Mouse (Mus musculus) granulocyte monocyte progenitor cell, adult 5-6 weeks (primary cell): ENCODE data around the gene Rbm47. TPM values are rescaled to one million over a fixed set of nuclear protein-coding genes. Genes with fewer than 3 reads are reported as not detected.

Experiments used
- ATAC-seq: replicated peaks from 2 replicates; pipeline ENCODE4 v1.8.0; 2016; ENCODE audit warnings: mild to moderate bottlenecking, moderate TSS enrichment, inconsistent platforms; ENCODE audit not compliant: poor library complexity, severe bottlenecking
- total RNA-seq, 2 experiments: library from RNA; stranded (forward) in 1 of 2; stranded (reverse) in 1 of 2; fragments of 200-712, 200-1000 nt in 1 of 2; fragments of >200 nt in 1 of 2; fragmentation: Nextera tagmentation in 1 of 2; gene quantifications; 2 replicates each; pipeline ENCODE4 v1.2.3; 2014 to 2017

The Rbm47 gene
- total RNA-seq, 2 experiments from 2014 or later: 3.2 to 8.9 TPM

- no peak for ATAC-seq
These were observed 99.2 kb downstream of the Rbm47 start for GRCm38 (mm10) chr5:66073604-66074164.

DNA sequence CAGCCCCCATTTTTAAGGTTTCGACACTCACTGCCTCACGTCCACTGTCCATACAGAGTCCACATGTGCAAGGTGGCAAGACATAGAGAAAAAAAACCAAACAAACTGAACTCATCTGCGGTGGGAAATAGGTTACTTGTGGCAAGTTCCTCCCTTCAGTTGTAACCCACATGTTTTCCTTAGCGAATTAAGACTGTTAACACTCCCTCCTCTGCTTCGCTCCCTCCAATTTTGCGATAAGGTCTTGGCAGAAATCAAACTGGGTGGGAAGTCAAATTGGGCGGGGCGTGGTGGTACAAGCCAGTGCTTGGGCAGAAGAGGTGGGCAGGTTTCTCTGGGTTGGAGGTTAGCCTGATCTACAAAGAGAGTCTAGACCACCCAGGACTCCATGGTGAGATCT is 101.2 kb downstream of the Rbm47 start:
- peak; percentile 8; the same call in 1 of the 2 replicates for ATAC-seq

- no peak for ATAC-seq
These were observed 102.6 kb downstream of the Rbm47 start for GRCm38 (mm10) chr5:66070350-66070749.

GRCm38 (mm10) chr5:66069470-66070144 is 103.3 kb downstream of the Rbm47 start:
- ATAC-seq: peak; percentile 63

GRCm38 (mm10) chr5:66069133-66069469 is 103.8 kb downstream of the Rbm47 start:
- ATAC-seq: no peak

DNA sequence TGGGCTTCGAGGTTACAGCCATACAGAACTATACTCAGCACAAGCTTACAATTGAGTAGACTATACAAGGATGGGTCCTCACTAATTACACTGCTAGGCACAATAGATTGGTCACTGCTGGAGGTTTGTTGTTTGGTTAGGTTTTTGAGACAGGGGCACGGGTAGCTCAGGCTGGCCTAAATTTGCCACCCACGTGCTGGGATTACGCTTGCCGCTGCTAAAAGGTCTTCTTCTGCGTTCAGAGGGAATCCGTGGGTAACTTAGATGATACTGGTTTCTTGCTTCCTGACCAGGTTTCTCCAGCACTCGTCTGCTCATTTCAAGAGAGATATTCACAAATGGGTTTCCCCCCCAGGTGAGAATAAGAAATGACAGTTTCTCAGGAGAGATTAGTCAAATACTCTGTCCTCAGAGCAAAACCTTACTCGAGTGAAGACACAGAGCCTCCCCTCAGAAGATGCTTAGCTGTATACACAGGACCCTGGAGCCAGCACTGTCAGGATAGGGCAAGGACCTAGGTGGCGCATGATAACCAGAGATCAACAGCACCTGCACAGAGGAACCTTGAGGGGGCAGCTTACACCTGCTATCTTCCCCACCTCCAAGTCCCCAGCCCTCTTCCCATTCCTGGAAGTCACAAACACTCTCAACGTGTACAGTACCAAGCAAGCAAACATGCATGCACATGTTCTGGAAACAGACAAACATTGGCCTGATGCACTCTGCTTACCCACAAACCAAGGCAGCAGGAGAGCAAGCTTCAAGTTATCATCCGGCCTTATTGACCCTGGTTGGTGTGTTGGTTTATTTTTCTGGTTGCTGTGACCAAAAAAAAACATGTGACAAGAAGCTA is 104.6 kb downstream of the Rbm47 start:
- no peak for ATAC-seq

DNA sequence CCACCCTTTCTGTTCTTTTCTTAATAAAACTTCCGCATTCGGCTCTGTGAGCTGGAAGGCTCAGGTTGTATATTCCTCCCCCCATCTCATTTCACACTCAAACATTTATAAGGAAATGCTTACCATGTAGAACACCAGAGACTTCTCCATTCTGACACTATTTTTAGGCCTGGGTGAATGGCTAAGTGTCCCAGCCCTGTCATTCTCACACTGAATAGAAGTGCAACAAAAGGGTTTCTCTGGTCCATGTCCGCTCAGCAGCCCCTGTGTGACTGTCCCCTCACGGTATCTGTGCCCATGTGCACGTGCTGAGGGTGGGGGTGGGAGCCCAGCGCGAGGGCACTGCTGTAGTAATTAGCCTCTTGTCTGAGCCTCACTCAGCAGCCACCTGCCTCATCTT is 105.7 kb downstream of the Rbm47 start:
- ATAC-seq: peak; percentile 65

- no peak for ATAC-seq
These were observed 110.0 kb downstream of the Rbm47 start for GRCm38 (mm10) chr5:66062930-66063220.

GRCm38 (mm10) chr5:66062046-66062929 is 110.6 kb downstream of the Rbm47 start:
- peak; percentile 54 for ATAC-seq

DNA sequence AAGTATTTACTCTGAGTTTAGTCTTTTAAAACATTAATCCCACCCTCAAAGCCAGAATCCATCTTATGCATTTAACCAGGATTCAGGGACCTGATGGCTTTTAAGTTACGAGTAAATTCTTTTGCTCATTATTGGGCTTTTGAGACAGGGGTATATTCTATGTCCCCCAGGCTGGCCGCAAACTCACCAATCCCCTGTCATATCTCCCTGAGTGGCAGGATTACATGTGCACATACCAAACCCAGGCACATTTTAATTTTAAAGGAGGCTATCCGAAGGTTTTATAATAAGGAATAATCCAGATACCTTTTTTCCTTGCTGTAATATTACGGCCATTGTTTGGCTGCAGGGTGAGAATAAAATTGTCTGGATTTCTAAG is 111.3 kb downstream of the Rbm47 start:
- ATAC-seq: no peak

- ATAC-seq: no peak
These were observed 114.1 kb downstream of the Rbm47 start for GRCm38 (mm10) chr5:66058844-66059243.

DNA sequence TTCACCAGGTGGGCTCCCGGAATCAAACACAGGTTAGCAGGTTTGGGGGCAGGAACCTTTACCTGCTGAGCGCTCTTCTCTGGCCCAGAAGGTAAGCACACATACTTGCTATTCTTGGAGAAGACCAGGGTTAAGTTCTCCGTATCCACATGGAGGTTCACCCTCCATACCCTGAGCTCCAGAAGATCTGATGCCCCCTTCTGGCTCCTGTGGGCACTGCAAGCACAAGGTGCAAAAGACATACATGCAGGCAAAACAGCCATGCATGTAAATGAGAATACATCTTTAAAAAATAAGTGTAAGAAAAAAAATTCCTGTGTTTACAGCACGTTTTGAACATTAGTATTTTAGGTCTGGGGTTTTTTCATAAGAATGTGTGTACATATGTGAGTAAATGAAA is 116.2 kb downstream of the Rbm47 start:
- ATAC-seq: no peak

DNA sequence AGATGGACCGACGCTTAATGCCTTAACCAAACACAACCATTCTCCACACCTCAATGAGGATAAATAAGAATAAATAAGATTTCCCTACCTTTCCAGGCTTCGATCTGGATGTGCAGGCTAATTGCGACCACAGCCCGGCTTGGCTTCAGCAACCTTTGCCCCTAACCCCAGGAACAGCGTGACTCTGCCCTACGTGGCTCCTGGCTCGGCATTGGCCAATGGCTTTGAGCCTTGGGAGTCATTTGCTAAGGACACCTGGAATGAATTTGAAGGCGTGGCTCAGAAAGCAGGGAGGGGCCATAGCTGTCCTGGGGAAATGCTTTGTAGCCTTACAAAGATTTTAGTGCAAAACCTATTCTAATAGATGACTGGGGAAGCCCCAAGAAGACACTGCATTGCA is 118.5 kb downstream of the Rbm47 start:
- no peak for ATAC-seq

GRCm38 (mm10) chr5:66052777-66053548 is 120.0 kb downstream of the Rbm47 start:
- no peak for ATAC-seq

- no peak for ATAC-seq
These were observed 122.1 kb downstream of the Rbm47 start for GRCm38 (mm10) chr5:66050841-66051240.

GRCm38 (mm10) chr5:66046356-66046755 is 126.6 kb downstream of the Rbm47 start:
- no peak for ATAC-seq

GRCm38 (mm10) chr5:66043897-66044296 is 129.0 kb downstream of the Rbm47 start:
- no peak for ATAC-seq

- ATAC-seq: no peak
These were observed 130.1 kb downstream of the Rbm47 start for GRCm38 (mm10) chr5:66042651-66043340.

- no peak for ATAC-seq
These were observed 132.1 kb downstream of the Rbm47 start for GRCm38 (mm10) chr5:66040744-66041279.
